Mouse (Mus musculus) lung, embryonic 14.5 days (tissue): ENCODE data around the gene Them7. TPM values are rescaled to one million over a fixed set of nuclear protein-coding genes. Genes with fewer than 3 reads are reported as not detected.
A peak's percentile ranks its signal among the peaks of the same experiment; 100 is the strongest.

Experiments
- ATAC-seq: fragments of 200-750 bp; cut with Nextera tagmentation; 2 replicates; pipeline ENCODE4 v1.8.0; 2017; ENCODE audit warnings: mild to moderate bottlenecking, moderate TSS enrichment, moderate library complexity; ENCODE audit not compliant: insufficient read depth
- DNase-seq: peaks from one replicate; pipeline ENCODE4 v3.0.0-alpha.2; 2015
- H3K27ac ChIP-seq: fragments of 300-500 bp; sonication (generic); 2 replicates; pipeline ENCODE4 v1.5.1; 2014; ENCODE audit warnings: low read depth, mild to moderate bottlenecking, moderate library complexity
- H3K27me3 ChIP-seq: fragments of 300-500 bp; sonication (generic); 2 replicates; pipeline ENCODE4 v1.6.1; 2014; ENCODE audit warnings: low read length, control low read depth; ENCODE audit not compliant: insufficient read depth
- H3K36me3 ChIP-seq: fragments of 300-500 bp; sonication (generic); 2 replicates; pipeline ENCODE4 v1.6.1; 2014; ENCODE audit warnings: control low read depth; ENCODE audit not compliant: insufficient read depth
- H3K4me1 ChIP-seq: fragments of 300-500 bp; sonication (generic); 2 replicates; pipeline ENCODE4 v1.6.1; 2014; ENCODE audit warnings: antibody characterized with exemption, control low read depth; ENCODE audit not compliant: insufficient read depth
- H3K4me2 ChIP-seq: fragments of 300-500 bp; sonication (generic); 2 replicates; pipeline ENCODE4 v1.6.1; 2014; ENCODE audit warnings: mild to moderate bottlenecking
- H3K4me3 ChIP-seq: fragments of 300-500 bp; sonication (generic); 2 replicates; pipeline ENCODE4 v1.5.1; 2014; ENCODE audit warnings: low read depth, low read length
- H3K9ac ChIP-seq: fragments of 300-500 bp; sonication (generic); 2 replicates; pipeline ENCODE4 v1.6.1; 2014
- H3K9me3 ChIP-seq: fragments of 300-500 bp; sonication (generic); 2 replicates; pipeline ENCODE4 v1.6.1; 2016; ENCODE audit warnings: low read depth, low read length, control low read depth
- CTCF ChIP-seq: IDR thresholded peaks from 2 replicates; pipeline ENCODE4 v1.5.1; 2016; ENCODE audit warnings: antibody characterized with exemption, low read depth
- WGBS: fragments of 180-500 bp; shearing (Covaris S2); extraction: QIAGEN DNeasy Blood & Tissue Kit; methylation state at CpG from one replicate; pipeline ENCODE4 v1.1.7; 2014; 5-methylcytosine and 5-hydroxymethylcytosine counted together
- polyA plus RNA-seq: library from polyadenylated mRNA; unstranded; fragments of >200 nt; fragmentation: Nextera tagmentation; extraction: Ambion mirVana; gene quantifications from 2 replicates; pipeline ENCODE4 v1.2.1, GENCODE M21; 2014

Them7 gene
- polyA plus RNA-seq, 1 experiment from 2014 or later = 0.18 TPM

GRCm38 (mm10) chr2:105428467-105428866 lies 204.3 kb downstream of the Them7 start:
- 23% methylated on average over 6 of the region's 6 CpGs for WGBS
- Histone ChIP-seq H3K4me3 (no peak overlapping the region), H3K9me3 (no peaks in the 10 kb centered on the region), H3K9ac (no peak overlapping the region), H3K36me3 (no peaks in the 10 kb centered on the region), H3K27ac (no peak overlapping the region), H3K4me2 (no peak overlapping the region), H3K27me3 (no peaks in the 10 kb centered on the region), H3K4me1 (no peaks in the 10 kb centered on the region)
- DNase-seq (no peak), ATAC-seq (0 out of 2 replicates have a peak, but pooled peaks have one; percentile 39)
- no peak for TF ChIP-seq CTCF

Other genes starting within 250 kb of the Them7 start
- gene Eif3m, start 207.2 kb upstream of the Them7 start, polyA plus RNA-seq = 321 and 324 TPM in 2 replicates
- gene Gm11060, start 132.3 kb upstream of the Them7 start, polyA plus RNA-seq = not detected in 2 replicates
- 8.9 and 9.0 TPM in 2 replicates for gene Wt1, start 97.8 kb upstream of the Them7 start, polyA plus RNA-seq
- gene Rcn1, start 175.0 kb downstream of the Them7 start, polyA plus RNA-seq = 137 and 138 TPM in 2 replicates